Mouse (Mus musculus) Muller cell, postnatal 12 days (primary cell): Measurements from ENCODE around the gene Katnb1.

ENCODE experiments used
- DNase-seq: peaks from one replicate; pipeline ENCODE4 v3.0.0-alpha.2; 2015; ENCODE audit errors: inconsistent ontology term

Gene Katnb1

GRCm38 (mm10) chr8:95141026-95141425, 60.0 kb downstream of the Katnb1 start:
- no peak for DNase-seq

- peak; percentile 71 for DNase-seq
These were observed 60.6 kb downstream of the Katnb1 start for GRCm38 (mm10) chr8:95141469-95142074.

- DNase-seq: peak; percentile 81
These were observed 61.3 kb downstream of the Katnb1 start for GRCm38 (mm10) chr8:95142075-95142831.

- peak; percentile 79 for DNase-seq
These were observed 62.2 kb downstream of the Katnb1 start for GRCm38 (mm10) chr8:95142985-95143804.

- peak; percentile 79 for DNase-seq
These were observed 63.0 kb downstream of the Katnb1 start for GRCm38 (mm10) chr8:95143805-95144630.

- no peak for DNase-seq
These were observed 63.6 kb downstream of the Katnb1 start for GRCm38 (mm10) chr8:95144631-95145015.

- no peak for DNase-seq
These were observed 65.2 kb downstream of the Katnb1 start for GRCm38 (mm10) chr8:95146044-95146745.

GRCm38 (mm10) chr8:95146846-95147245, 65.9 kb downstream of the Katnb1 start:
- no peak for DNase-seq

- no peak for DNase-seq
These were observed 68.4 kb downstream of the Katnb1 start for GRCm38 (mm10) chr8:95149426-95149825.

- DNase-seq: no peak
These were observed 69.6 kb downstream of the Katnb1 start for GRCm38 (mm10) chr8:95150608-95151007.
